Mouse (Mus musculus) cerebellum, adult 2 months (tissue): ENCODE data around the gene Ffar4. TPM values are rescaled to one million over a fixed set of nuclear protein-coding genes. Genes with fewer than 3 reads are reported as not detected.

Experiments used
- DNase-seq, 2 experiments: peaks; one replicate each; pipeline ENCODE4 v3.0.0; 2021
- H3K27ac ChIP-seq: fragments of 200-500 bp; 2 replicates; pipeline ENCODE4 v1.5.1; 2012; ENCODE audit warnings: low read length, control low read depth, inconsistent platforms; ENCODE audit not compliant: insufficient read depth
- H3K27me3 ChIP-seq: fragments of 200-500 bp; 2 replicates; pipeline ENCODE4 v1.6.1; 2012; ENCODE audit warnings: inconsistent platforms, mild to moderate bottlenecking, low read length, moderate library complexity; ENCODE audit not compliant: control insufficient read depth, insufficient read depth
- H3K4me1 ChIP-seq: fragments of 200-500 bp; 2 replicates; pipeline ENCODE4 v1.6.1; 2011; ENCODE audit warnings: low read length; ENCODE audit not compliant: control insufficient read depth, insufficient read depth
- H3K4me3 ChIP-seq: fragments of 200-500 bp; replicated peaks from 2 replicates; pipeline ENCODE3; 2011; ENCODE audit warnings: mild to moderate bottlenecking, low read depth, low read length, control low read depth; ENCODE audit not compliant: insufficient read depth
- CTCF ChIP-seq: fragments of 200-500 bp; IDR thresholded peaks from 2 replicates; pipeline ENCODE4 v1.5.1; 2011; ENCODE audit warnings: low read depth, mild to moderate bottlenecking, control low read depth, low read length, moderate library complexity, borderline replicate concordance; ENCODE audit not compliant: insufficient read depth
- POLR2A ChIP-seq: fragments of 200-500 bp; IDR thresholded peaks from 2 replicates; pipeline ENCODE4 v1.6.1; 2011; ENCODE audit warnings: low read length, control low read depth, borderline replicate concordance; ENCODE audit not compliant: insufficient read depth
- whole genome bisulfite sequencing: fragments of 180-500 bp; shearing (Covaris S2); methylation state at CpG from one replicate; pipeline ENCODE4 v1.1.7; 2018; 5-methylcytosine and 5-hydroxymethylcytosine counted together
- polyA plus RNA-seq: library from polyadenylated mRNA; depleted of rRNA; stranded (reverse); fragments of >200 nt; gene quantifications from 2 replicates; pipeline ENCODE4 v1.2.3, GENCODE M21; 2012

Ffar4 gene
- polyA plus RNA-seq, 1 experiment: not detected

DNA sequence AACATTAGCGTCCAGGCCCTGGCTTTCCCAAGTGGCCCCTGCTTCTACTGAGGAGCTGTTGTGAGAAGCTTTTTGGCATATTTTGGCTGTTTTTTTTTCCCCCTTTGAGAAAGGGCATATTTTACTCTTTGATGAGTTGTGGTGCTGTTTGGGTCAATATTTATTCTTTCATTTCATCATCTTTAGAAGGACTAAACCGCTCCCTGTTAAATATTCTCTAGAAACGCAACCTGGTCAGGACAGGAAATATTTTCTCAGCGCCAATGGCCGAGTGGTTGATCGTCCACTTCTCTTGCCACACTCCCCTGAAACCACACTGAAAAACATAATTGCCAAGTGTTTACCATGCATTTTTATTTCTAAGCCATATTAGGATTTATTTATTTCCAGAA, 28.3 kb downstream of the Ffar4 start, which contains the start of gene Rbp4:
Gene Rbp4, minus strand, starts transcription at position 63 of the 392 bp plus-strand sequence.
- Histone ChIP-seq H3K27me3 (peaks cover 3% of the 10 kb centered on the region; the same call in 1 of the 2 replicates), H3K4me1 (no peaks in the 10 kb centered on the region; the same call in 1 of the 2 replicates), H3K27ac (no peak within 1 kb of the TSS), H3K4me3 (no peak within 1 kb of the TSS)
- DNase-seq: no peak
- no peak for TF ChIP-seq POLR2A
- TF ChIP-seq CTCF: no peak
- WGBS: 76% methylated on average over 6 of the region's 6 CpGs

DNA sequence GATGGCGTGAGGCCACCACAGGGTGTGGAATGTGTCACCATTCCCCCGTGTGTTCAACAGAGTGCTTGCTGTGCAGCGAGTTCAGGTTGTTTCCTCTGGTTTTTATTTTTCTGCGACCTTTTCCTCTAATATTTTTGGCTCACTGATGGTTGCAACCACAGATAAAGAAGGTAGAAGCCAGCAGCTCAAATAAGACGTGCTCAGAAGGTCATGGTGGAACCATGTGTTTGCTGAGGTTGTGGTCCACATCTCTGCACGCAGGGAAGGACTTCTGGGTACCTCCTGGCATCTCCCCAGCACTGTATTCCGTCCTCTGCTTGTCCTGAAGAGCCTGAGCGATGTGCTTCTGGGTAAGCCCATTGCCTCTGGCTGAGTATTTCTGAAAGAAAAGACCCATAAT, 29.8 kb downstream of the Ffar4 start:
- H3K27me3 ChIP-seq: peaks cover 3% of the 10 kb centered on the region; the same call in 1 of the 2 replicates
- H3K4me1 ChIP-seq: no peaks in the 10 kb centered on the region; the same call in 1 of the 2 replicates
- no peak overlapping the region for H3K4me3 ChIP-seq
- DNase-seq: no peak
- TF ChIP-seq POLR2A (no peak), CTCF (no peak)
- H3K27ac ChIP-seq: no peak overlapping the region
- WGBS: 65% methylated on average over 8 of the region's 8 CpGs

GRCm38 (mm10) chr19:38132481-38132880, 35.6 kb downstream of the Ffar4 start, which contains the start of gene Pde6c:
TSS of gene Pde6c (plus strand) at chr19:38132781.
- Histone ChIP-seq H3K4me3 (no peak within 1 kb of the TSS), H3K27ac (no peak within 1 kb of the TSS), H3K27me3 (no peaks in the 10 kb centered on the region), H3K4me1 (no peaks in the 10 kb centered on the region)
- TF ChIP-seq CTCF (no peak), POLR2A (no peak)
- 79% methylated on average over 6 of the region's 6 CpGs for WGBS
- DNase-seq: no peak

DNA sequence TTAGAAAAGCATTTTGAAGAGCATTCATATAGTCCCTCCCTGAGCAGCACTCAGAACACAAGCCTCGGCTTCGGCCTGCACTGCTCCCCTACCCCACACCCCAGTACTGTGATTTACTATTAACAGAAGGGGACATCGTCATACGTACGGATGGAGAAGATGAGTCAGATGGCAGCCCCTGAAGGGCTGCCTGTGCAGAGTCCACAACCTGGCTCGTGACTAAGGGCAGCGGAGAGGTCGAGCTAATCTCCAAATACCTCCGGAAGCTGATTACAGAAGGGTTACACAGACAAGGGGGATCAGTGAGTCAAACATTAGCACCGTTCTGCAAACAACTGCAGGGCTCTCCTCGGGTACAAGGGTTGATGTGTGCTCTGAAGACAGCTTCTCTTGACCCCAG, 37.1 kb downstream of the Ffar4 start:
- H3K4me1 ChIP-seq: no peaks in the 10 kb centered on the region
- DNase-seq: no peak
- no peaks in the 10 kb centered on the region for H3K27me3 ChIP-seq
- TF ChIP-seq CTCF (no peak), POLR2A (no peak)
- 85% methylated on average over 11 of the region's 11 CpGs for WGBS
- no peak overlapping the region for H3K4me3 ChIP-seq
- no peak overlapping the region for H3K27ac ChIP-seq

DNA sequence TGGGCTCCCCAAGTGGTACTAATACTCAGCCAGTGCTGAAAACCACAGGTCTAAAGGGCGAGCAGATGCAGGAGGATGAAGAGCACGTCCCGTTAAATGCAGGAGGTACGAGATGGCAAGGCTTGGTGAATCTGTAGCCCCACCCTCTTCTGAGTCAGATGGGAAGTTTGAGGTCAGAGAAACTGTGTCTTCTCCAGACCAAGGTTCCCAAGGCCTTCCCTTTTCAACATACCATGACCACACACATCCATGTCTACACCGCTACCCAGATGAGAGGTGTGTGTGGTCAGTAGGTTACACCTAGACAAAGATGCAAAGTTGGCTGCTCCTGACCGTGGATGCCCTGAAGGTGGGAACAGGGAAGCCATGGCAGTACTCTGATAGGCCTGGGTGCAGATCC, 37.9 kb downstream of the Ffar4 start:
- TF ChIP-seq CTCF (no peak), POLR2A (no peak)
- 87% methylated on average over 6 of the region's 6 CpGs for WGBS
- no peaks in the 10 kb centered on the region for H3K27me3 ChIP-seq
- no peaks in the 10 kb centered on the region for H3K4me1 ChIP-seq
- DNase-seq: no peak
- no peak overlapping the region for H3K4me3 ChIP-seq
- H3K27ac ChIP-seq: no peak overlapping the region

DNA sequence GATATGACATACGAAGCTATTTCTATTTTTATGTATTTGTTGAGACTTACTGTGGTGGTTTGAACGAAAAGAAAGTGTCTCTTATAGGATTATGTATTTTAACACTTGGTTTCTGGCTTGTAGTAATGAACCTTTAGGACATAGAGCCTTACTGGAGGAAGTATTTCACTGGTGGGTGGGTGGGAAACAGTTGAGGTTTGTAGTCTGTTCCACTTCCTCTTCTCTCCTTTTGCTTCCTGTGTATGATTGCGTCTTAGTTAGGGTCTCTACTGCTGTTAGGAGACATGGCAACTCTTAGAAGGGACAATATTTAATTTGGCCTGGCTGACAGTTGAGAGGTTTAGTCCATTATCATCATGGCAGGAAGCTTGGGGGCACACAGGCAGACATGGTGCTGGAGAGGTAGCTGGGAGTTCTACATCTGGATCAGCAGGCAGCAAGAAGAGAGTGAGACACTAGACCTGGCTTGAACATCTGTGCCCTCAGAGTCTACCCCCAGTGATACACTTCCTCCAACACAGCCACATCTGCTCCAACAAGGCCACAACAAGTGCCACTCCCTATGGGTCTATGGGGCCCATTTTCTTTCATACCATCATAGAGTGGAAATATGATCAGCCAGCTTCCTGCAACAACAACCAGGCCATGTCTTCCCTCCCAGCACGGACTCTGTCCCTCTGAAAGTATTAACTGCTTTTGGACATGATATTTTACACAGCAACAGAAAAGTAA, 46.8 kb downstream of the Ffar4 start:
- Histone ChIP-seq H3K27ac (no peak overlapping the region), H3K27me3 (no peaks in the 10 kb centered on the region), H3K4me1 (no peaks in the 10 kb centered on the region), H3K4me3 (no peak overlapping the region)
- TF ChIP-seq POLR2A (no peak), CTCF (no peak)
- DNase-seq: no peak
- WGBS: 68% methylated on average over 4 of the region's 4 CpGs

DNA sequence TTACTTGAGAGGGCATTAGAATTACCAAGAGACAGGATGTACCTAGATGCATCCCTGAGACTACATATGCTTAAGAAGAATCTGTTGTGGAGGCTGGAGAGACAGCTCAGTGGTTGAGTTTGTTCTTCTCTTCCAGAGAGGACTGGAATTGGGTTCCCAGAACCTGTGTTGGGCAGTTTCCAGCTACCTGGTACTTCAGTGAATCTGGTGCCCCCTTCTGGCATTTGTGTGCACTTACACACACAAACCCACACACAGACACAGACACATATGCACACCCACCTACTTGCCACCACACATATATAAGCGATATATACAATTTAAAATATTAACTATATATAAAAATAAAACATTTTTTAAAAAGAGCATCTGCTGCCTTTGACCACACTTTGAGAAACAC, 59.4 kb downstream of the Ffar4 start:
- H3K4me1 ChIP-seq: no peaks in the 10 kb centered on the region
- no peak for DNase-seq
- H3K27ac ChIP-seq: no peak overlapping the region
- no peaks in the 10 kb centered on the region for H3K27me3 ChIP-seq
- WGBS: 98% methylated on average over 1 of the region's 1 CpGs
- H3K4me3 ChIP-seq: no peak overlapping the region
- no peak for TF ChIP-seq CTCF
- no peak for TF ChIP-seq POLR2A
